In genomic region chr1:106071237-106072070, GRCm38 (mm10) we compare ENCODE assay signal across 8 mouse cellular contexts.
DNase-seq lines count a peak whose midpoint lies in the region; ATAC-seq lines count a peak whose summit lies in the region.

No protein-coding gene starts in this region.

- peak; percentile 86 to 90 for DNase-seq in cerebellum, postnatal 4 days (ENCODE audit: low spot score in 2 of 2)
- peak; percentile 83 for DNase-seq in gastrocnemius, postnatal 10 days
- peak; percentile 66 for DNase-seq in hindlimb bud, embryonic 11.5 days (ENCODE audit: extremely low spot score, low read depth, low spot score)
- DNase-seq in left cerebral cortex, adult 18-20 months (ENCODE audit: low spot score in 2 of 2) = peak; percentile 82 to 93
- DNase-seq in mesoderm, embryonic 11.5 days (ENCODE audit: low read depth, low spot score) = peak; percentile 83
- DNase-seq in skeletal muscle tissue, adult 2 months (ENCODE audit: low read depth, low spot score) = peak; percentile 44

- peak; percentile 57 for ATAC-seq in activated CD4-positive, CD25-positive, alpha-beta regulatory T cell, adult 4 months
- ATAC-seq in erythroid progenitor cell, adult 5-6 weeks (replicated peaks; ENCODE audit: low FRiP score, poor library complexity, severe bottlenecking) = no peak
